Mouse (Mus musculus): ENCODE data around the gene Vmn1r138. TPM values are rescaled to one million over a fixed set of nuclear protein-coding genes. Genes with fewer than 3 reads are reported as not detected.
"Not testable (repeated sequence)": the region's sequence is repeated elsewhere in the genome, so short reads cannot be mapped to it uniquely, and the experiment has no call there.

Vmn1r138 gene
- polyA plus RNA-seq (2012; rRNA removed): not detected in 2 replicates

- H3K36me3 ChIP-seq (ENCODE audit: control insufficient read depth, insufficient read depth, low read length); H3K27me3 ChIP-seq (ENCODE audit: control insufficient read depth, insufficient read depth, low read length); H3K27ac ChIP-seq (ENCODE audit: insufficient read depth, low read depth, low read length); H3K4me1 ChIP-seq (ENCODE audit: control insufficient read depth, insufficient read depth, insufficient read length, low read length); H3K4me3 ChIP-seq (ENCODE audit: low read depth, low read length): not testable (repeated sequence)
- no CpG with 5 or more reads among the region's 2 CpGs for WGBS
Measured at GRCm38 (mm10) chr7:22028797-22029196, at the start of gene Vmn1r138. Vmn1r138 (minus strand) TSS chr7:22028897.

GRCm38 (mm10) chr7:22068757-22069156 lies 40.1 kb upstream of the Vmn1r138 start, which contains the start of gene Vmn1r139:
Vmn1r139 (plus strand) TSS chr7:22069057.
- H3K4me3 ChIP-seq (ENCODE audit: low read depth, low read length); H3K4me1 ChIP-seq (ENCODE audit: control insufficient read depth, insufficient read depth, insufficient read length, low read length); H3K27me3 ChIP-seq (ENCODE audit: control insufficient read depth, insufficient read depth, low read length); H3K36me3 ChIP-seq (ENCODE audit: control insufficient read depth, insufficient read depth, low read length); H3K27ac ChIP-seq (ENCODE audit: insufficient read depth, low read depth, low read length): not testable (repeated sequence)
- WGBS: no CpG with 5 or more reads among the region's 7 CpGs

- H3K27me3 ChIP-seq (ENCODE audit: control insufficient read depth, insufficient read depth, low read length); H3K27ac ChIP-seq (ENCODE audit: insufficient read depth, low read depth, low read length); H3K4me1 ChIP-seq (ENCODE audit: control insufficient read depth, insufficient read depth, insufficient read length, low read length); H3K4me3 ChIP-seq (ENCODE audit: low read depth, low read length); H3K36me3 ChIP-seq (ENCODE audit: control insufficient read depth, insufficient read depth, low read length): not testable (repeated sequence)
- no CpG with 5 or more reads among the region's 1 CpGs for WGBS
Measured at GRCm38 (mm10) chr7:22056205-22056604, 27.5 kb upstream of the Vmn1r138 start, which contains the start of gene Gm6176. Gm6176 (minus strand) TSS chr7:22056305.

GRCm38 (mm10) chr7:21994287-21994686 lies 34.4 kb downstream of the Vmn1r138 start, which contains the start of gene Vmn1r137:
Vmn1r137 (plus strand) TSS chr7:21994587.
- not testable (repeated sequence) for H3K4me3 ChIP-seq (ENCODE audit: low read depth, low read length); H3K4me1 ChIP-seq (ENCODE audit: control insufficient read depth, insufficient read depth, insufficient read length, low read length); H3K27me3 ChIP-seq (ENCODE audit: control insufficient read depth, insufficient read depth, low read length); H3K36me3 ChIP-seq (ENCODE audit: control insufficient read depth, insufficient read depth, low read length); H3K27ac ChIP-seq (ENCODE audit: insufficient read depth, low read depth, low read length)
- no CpG with 5 or more reads among the region's 3 CpGs for WGBS

Other genes starting within 250 kb of the Vmn1r138 start
- gene Gm4177, start 232.2 kb downstream of the Vmn1r138 start, polyA plus RNA-seq (2012; rRNA removed): not detected in 2 replicates
- gene Vmn1r135, start 196.5 kb downstream of the Vmn1r138 start, polyA plus RNA-seq (2012; rRNA removed): not detected in 2 replicates
- not detected in 2 replicates for gene Gm5725, start 184.6 kb downstream of the Vmn1r138 start, polyA plus RNA-seq (2012; rRNA removed)
- not detected in 2 replicates for gene Gm5891, start 107.6 kb downstream of the Vmn1r138 start, polyA plus RNA-seq (2012; rRNA removed)
- gene Vmn1r137, start 34.3 kb downstream of the Vmn1r138 start, polyA plus RNA-seq (2012; rRNA removed): not detected in 2 replicates
- not detected in 2 replicates for gene Gm6176, start 27.4 kb upstream of the Vmn1r138 start, polyA plus RNA-seq (2012; rRNA removed)
- not detected in 2 replicates for gene Vmn1r139, start 40.2 kb upstream of the Vmn1r138 start, polyA plus RNA-seq (2012; rRNA removed)
- not detected in 2 replicates for gene Gm16451, start 89.3 kb upstream of the Vmn1r138 start, polyA plus RNA-seq (2012; rRNA removed)
- not detected in 2 replicates for gene Gm10666, start 105.8 kb upstream of the Vmn1r138 start, polyA plus RNA-seq (2012; rRNA removed)
- gene Vmn1r142, start 135.1 kb upstream of the Vmn1r138 start, polyA plus RNA-seq (2012; rRNA removed): not detected in 2 replicates
- gene Vmn1r143, start 160.5 kb upstream of the Vmn1r138 start, polyA plus RNA-seq (2012; rRNA removed): not detected in 2 replicates
- not detected in 2 replicates for gene Gm8653, start 172.4 kb upstream of the Vmn1r138 start, polyA plus RNA-seq (2012; rRNA removed)
- gene Gm8453, start 200.6 kb upstream of the Vmn1r138 start, polyA plus RNA-seq (2012; rRNA removed): not detected in 2 replicates